Mouse (Mus musculus) CH12F3 (cell line): ENCODE measurements at regions not wholly inside any gene's neighbourhood (a gene's known extent, or its start where the extent isn't known, plus 50 kb on each side); places are given as distances from the start of the nearest gene placed in this dataset.

Source experiments
- in situ Hi-C: fragments of 300-500 bp; cut with MboI; formaldehyde crosslinking; loops from 2 replicates; pipeline ENCODE4 v1.14.3; 2020; ENCODE audit warnings: low sequenced_read_pairs

DNA sequence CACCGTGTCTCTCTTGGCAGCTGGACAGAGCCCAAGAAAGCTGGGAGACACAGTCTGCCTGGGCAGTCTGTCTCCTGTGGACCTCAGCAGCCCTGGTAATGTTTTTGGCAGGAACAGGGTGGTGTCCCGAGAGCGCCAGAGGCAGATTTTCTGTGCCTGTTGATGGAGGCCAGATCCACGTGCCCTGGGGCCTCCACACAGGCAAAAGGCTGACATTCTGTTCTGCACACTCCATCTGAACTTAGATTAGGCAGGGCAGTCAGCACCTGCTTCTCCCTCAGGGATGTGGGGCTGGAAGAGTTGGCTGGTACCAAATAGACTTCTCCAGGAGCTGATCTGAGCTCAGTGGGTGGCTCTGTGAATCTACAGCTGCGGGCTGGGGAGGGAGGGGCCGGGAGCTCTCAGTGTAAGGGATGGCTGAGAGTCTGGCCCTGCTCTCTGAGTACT lies 83.8 kb downstream of the Gadd45g start:
- in situ Hi-C loops = no loop called here

DNA sequence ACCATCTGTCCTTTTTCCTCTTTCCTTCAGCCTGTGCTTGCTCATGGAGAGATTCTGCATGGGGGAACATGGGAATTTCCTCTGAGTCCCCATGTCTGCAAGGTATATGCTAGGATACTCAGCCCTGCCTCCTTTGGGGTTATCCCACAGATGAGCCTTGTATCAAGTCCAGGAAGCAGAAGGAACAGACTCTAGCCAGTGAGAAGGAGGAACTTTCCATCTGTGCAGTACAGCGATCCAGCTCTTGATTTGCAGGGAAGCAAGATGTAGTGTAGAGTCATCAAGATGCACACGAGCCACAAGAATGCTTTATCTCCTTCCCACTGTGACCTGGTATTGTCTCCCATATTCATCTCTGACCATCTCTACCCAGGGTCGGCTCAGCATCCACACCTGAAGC lies 84.5 kb downstream of the Gadd45g start:
- in situ Hi-C loops = no loop called here

GRCm38 (mm10) chr13:51935827-51936226 lies 89.3 kb downstream of the Gadd45g start:
- in situ Hi-C loops = no loop called here

- in situ Hi-C loops = no loop called here
Measured at GRCm38 (mm10) chr13:51936441-51936840, 90.0 kb downstream of the Gadd45g start.

- in situ Hi-C loops = no loop called here
Measured at GRCm38 (mm10) chr13:51937898-51938297, 91.4 kb downstream of the Gadd45g start.

DNA sequence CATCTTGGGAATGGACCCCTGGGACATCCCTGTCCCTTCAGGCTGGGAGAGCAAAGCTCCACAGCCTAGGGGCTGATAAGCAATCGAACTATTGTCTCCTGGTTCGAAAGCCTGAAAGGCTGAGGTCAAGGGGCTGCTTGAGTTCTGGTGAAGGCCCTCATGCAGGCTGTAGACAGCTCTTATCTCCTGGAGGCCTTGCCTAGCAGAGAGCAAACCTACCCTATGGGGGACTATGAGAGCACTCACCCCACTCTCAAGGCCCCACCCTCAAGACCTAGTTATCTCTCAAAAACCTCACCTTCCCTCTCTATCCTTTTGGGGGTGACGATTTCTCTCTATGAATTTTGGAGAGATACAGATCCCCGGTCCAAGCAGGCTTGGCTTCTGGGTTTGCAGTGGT lies 92.8 kb downstream of the Gadd45g start:
- in situ Hi-C loops = no loop called here

- in situ Hi-C loops = no loop called here
Measured at GRCm38 (mm10) chr13:51939715-51940114, 93.2 kb downstream of the Gadd45g start.

- in situ Hi-C loops = no loop called here
Measured at GRCm38 (mm10) chr13:51946171-51946570, 99.7 kb downstream of the Gadd45g start.

GRCm38 (mm10) chr13:51948896-51949295 lies 102.4 kb downstream of the Gadd45g start:
- in situ Hi-C loops = no loop called here

DNA sequence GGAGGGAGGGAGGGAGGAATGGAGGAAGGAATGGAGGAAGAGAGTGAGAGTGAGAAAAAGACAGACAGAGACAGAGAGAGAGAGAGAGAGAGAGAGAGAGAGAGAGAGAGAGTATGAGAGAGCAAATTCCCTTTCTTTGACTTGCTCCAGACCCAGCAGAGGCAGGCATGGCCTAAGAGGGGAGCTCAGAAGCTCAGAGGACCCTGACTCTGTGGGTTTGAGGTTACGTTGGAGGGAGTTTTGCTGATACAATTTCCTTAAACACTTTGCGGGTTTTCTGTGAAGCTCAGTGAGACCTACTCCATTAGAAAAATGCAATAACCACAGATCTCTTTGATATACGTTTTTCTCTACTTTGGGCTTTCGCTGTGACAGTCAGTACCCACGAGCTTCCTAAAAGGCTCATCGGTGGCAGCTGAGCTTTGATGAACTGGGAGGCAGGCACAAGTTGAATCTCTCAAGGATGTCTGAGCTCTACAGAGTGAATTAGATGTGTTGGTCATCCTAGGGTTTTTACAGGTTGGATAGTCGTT lies 105.1 kb downstream of the Gadd45g start:
- in situ Hi-C loops = no loop called here

DNA sequence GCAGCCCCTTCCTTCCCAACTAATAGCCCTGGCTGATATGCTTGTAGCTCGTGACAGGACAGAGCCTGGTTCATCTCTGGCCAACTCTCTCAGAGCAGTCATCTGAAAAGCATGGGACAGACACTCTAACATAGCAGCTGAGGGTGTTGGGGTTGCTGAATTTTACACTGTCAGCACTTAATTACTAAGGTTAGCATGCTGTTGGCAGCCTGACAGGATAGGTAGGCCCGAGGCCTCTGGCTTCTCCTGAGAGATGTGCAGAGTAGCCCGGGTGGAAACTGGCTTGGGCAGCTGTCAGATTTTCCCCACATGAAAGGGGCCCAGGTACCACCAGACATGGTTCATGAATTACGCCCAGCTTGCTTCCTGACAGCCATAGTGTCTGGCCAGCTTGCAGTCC lies 106.6 kb downstream of the Gadd45g start:
- in situ Hi-C loops = no loop called here

DNA sequence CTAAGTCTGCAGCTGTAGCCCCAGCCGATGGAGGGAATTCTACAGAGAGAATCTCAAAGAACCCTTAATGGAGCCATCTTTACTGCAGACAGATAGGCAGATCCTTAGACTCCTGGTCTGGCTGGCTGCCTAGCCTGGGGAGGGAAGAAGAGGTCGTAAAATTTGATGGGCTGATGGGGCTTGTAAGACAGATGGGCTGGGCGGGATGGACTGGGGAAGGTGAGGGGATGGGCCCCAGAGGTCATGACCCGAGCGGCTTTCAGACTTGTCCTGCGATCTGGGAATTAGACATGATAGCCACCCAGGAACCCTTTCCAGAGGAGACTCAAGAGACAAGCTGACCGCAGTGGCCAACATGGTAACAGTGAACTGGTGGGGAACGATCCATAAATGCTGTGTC lies 107.1 kb downstream of the Gadd45g start:
- in situ Hi-C loops = no loop called here

- in situ Hi-C loops = no loop called here
Measured at GRCm38 (mm10) chr13:51957101-51957500, 110.6 kb downstream of the Gadd45g start.

- in situ Hi-C loops = no loop called here
Measured at GRCm38 (mm10) chr13:51959591-51959990, 113.1 kb downstream of the Gadd45g start.

GRCm38 (mm10) chr13:51960262-51960661 lies 113.8 kb downstream of the Gadd45g start:
- in situ Hi-C loops = no loop called here

- in situ Hi-C loops = no loop called here
Measured at GRCm38 (mm10) chr13:51962191-51962611, 115.7 kb downstream of the Gadd45g start.

GRCm38 (mm10) chr13:51962676-51963075 lies 116.2 kb downstream of the Gadd45g start:
- in situ Hi-C loops = no loop called here

DNA sequence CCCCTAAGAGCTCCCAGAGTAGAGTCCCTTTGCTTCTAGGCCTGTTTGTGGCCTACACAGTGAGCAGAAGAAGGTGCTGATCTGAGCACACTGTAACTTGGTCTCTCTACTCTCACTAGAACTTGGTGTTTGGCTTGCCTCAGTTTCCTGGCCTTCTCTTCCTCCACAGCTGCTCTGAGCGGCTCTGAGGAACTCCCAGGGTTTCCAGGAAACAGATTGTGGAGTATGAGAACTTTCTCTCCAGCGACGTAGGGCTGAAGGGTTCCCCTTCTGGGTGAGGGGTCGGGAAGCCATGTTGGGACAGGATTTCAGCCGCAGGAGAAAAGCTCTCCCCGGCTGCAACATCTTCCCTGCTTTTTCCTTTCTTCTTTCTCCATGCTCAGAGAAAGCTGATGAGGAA lies 117.5 kb downstream of the Gadd45g start:
- in situ Hi-C loops = no loop called here

DNA sequence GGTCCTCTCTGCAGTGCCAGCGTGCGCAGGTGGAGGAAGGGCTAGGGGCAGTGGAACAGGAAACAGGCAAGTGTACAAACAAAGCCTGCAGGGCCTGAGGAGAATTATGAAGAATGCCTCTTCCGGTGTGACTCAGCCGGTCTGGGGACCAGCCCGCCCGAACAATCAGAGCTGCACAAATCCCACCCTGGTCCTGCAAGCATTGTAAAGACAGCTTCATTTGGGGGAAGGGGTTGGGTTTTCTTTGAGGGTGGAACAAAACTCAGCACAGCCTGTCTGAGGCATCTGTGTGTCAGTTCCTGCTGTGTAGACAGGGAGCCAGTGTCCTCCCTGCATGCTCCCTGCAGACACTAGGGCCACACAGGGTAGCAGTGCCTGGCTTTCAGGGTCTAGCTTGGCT lies 117.9 kb downstream of the Gadd45g start:
- in situ Hi-C loops = no loop called here

DNA sequence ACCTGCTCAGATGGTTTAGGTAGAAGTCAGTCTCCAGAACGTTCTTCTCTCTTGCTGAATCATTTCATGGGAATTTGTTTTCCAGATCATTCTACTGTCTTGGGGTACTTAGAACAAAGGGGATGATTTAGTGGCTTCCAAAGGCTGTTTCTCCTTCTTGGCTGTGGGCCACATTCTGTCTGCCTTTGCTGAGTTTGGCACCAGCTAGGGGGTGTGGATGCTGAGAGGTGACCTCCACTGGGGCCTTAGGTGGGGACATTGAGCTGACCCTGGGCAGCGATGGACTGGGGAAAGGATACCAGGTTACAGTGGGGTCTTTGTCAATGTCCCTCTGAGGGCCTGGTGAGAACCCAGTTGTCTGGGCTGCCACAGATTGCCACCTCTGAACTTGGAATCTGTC lies 118.4 kb downstream of the Gadd45g start:
- in situ Hi-C loops = no loop called here

DNA sequence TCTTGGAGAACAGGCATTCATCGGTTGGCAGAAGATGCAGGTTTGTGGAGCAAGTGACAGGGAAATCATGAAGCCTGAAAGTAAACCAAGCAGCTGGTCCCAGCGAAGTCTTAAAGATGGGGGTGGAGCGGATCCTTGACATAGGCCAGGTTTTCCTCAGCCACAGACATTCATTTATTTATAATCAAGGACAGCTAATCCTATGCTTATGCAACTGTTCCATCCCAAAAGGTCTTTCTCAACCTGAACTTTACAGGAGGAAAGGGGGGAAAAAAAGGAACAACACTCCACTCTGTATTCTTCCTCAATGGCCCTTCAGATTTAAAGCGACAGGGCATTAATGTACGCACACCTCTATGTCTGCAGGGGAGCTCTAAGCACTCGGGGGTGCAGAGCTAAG lies 121.6 kb downstream of the Gadd45g start:
- in situ Hi-C loops = no loop called here

- in situ Hi-C loops = no loop called here
Measured at GRCm38 (mm10) chr13:51968796-51969195, 122.3 kb downstream of the Gadd45g start.

- in situ Hi-C loops = no loop called here
Measured at GRCm38 (mm10) chr13:51970051-51970450, 123.6 kb downstream of the Gadd45g start.
